Mouse (Mus musculus) C2C12 (cell line): Measurements from ENCODE around the gene Tpm1. TPM values are rescaled to one million over a fixed set of nuclear protein-coding genes. Genes with fewer than 3 reads are reported as not detected.

Experiments used
- H3K27me3 ChIP-seq: one replicate; pipeline ENCODE4 v1.6.1; 2011; ENCODE audit not compliant: control insufficient read depth, insufficient read depth, insufficient read length
- H3K36me3 ChIP-seq: one replicate; pipeline ENCODE4 v1.6.1; 2011; ENCODE audit not compliant: control insufficient read depth, insufficient read depth
- H3K4me3 ChIP-seq: one replicate; pipeline ENCODE4 v1.5.1; 2011; ENCODE audit warnings: mild to moderate bottlenecking, control low read depth; ENCODE audit not compliant: poor library complexity, insufficient read depth, severe bottlenecking
- H3K79me2 ChIP-seq: one replicate; pipeline ENCODE4 v1.6.1; 2011; ENCODE audit not compliant: control insufficient read depth, insufficient read depth
- H3K79me3 ChIP-seq: one replicate; pipeline ENCODE4 v1.6.1; 2011; ENCODE audit warnings: low read depth, control low read depth
- H3ac ChIP-seq: one replicate; pipeline ENCODE3; 2011; ENCODE audit warnings: low read depth; ENCODE audit not compliant: control insufficient read depth, insufficient read length
- CEBPB ChIP-seq: IDR thresholded peaks from one replicate; pipeline ENCODE4 v1.6.1; 2011; ENCODE audit warnings: low read depth, mild to moderate bottlenecking, control low read depth, moderate library complexity
- CTCF ChIP-seq: IDR thresholded peaks from one replicate; pipeline ENCODE4 v1.5.1; 2011; ENCODE audit not compliant: control insufficient read depth, insufficient read depth, insufficient read length
- FOSL1 ChIP-seq: IDR thresholded peaks from one replicate; pipeline ENCODE4 v1.8.0; 2011; ENCODE audit warnings: mild to moderate bottlenecking, low read length; ENCODE audit not compliant: poor library complexity, insufficient read depth, severe bottlenecking
- MAX ChIP-seq: IDR thresholded peaks from one replicate; pipeline ENCODE4 v1.6.1; 2011; ENCODE audit warnings: mild to moderate bottlenecking, control low read depth
- MYOD1 ChIP-seq: IDR thresholded peaks from one replicate; pipeline ENCODE4 v1.6.1; 2011; ENCODE audit warnings: low read depth; ENCODE audit not compliant: control insufficient read depth, insufficient read length
- MYOG ChIP-seq: IDR thresholded peaks from one replicate; pipeline ENCODE4 v1.6.1; 2011; ENCODE audit not compliant: control insufficient read depth, insufficient read length; ENCODE audit errors: extremely low read depth
- USF1 ChIP-seq: IDR thresholded peaks from one replicate; pipeline ENCODE4 v1.6.1; 2011; ENCODE audit warnings: low read depth, mild to moderate bottlenecking, control low read depth, moderate library complexity
- polyA plus RNA-seq: library from polyadenylated mRNA; unstranded; fragments of >200 nt; fragmentation: generic; extraction: Trizol; gene quantifications from one replicate; pipeline ENCODE4 v1.2.1, GENCODE M21; 2012; ENCODE audit warnings: missing spikeins

The Tpm1 gene
- polyA plus RNA-seq, 1 experiment = 1,080 TPM

- TF ChIP-seq MYOG (no peak), MYOD1 (no peak), FOSL1 (no peak), CTCF (no peak), CEBPB (no peak), USF1 (no peak), MAX (no peak)
- H3K79me2 ChIP-seq = peaks cover 100% of the 10 kb centered on the region
- H3K36me3 ChIP-seq = peaks cover 84% of the 10 kb centered on the region
- H3K27me3 ChIP-seq = no peaks in the 10 kb centered on the region
- peak overlapping the region; percentile 62 for H3K4me3 ChIP-seq
- no peak overlapping the region for H3ac ChIP-seq
- peaks cover 91% of the 10 kb centered on the region for H3K79me3 ChIP-seq
These were observed 6.4 kb downstream of the Tpm1 start for GRCm38 (mm10) chr9:67042813-67043207.

- Histone ChIP-seq H3K36me3 (peaks cover 84% of the 10 kb centered on the region), H3K4me3 (peak overlapping the region; percentile 62), H3K27me3 (no peaks in the 10 kb centered on the region), H3K79me2 (peaks cover 100% of the 10 kb centered on the region), H3K79me3 (peaks cover 91% of the 10 kb centered on the region), H3ac (peak overlapping the region; percentile 19)
- TF ChIP-seq MAX (no peak), MYOD1 (no peak), FOSL1 (no peak), CTCF (no peak), MYOG (no peak), CEBPB (no peak)
These were observed 7.1 kb downstream of the Tpm1 start for GRCm38 (mm10) chr9:67041840-67042812.

- Histone ChIP-seq H3K36me3 (peaks cover 84% of the 10 kb centered on the region), H3K79me2 (peaks cover 100% of the 10 kb centered on the region), H3ac (peak overlapping the region; percentile 16), H3K27me3 (no peaks in the 10 kb centered on the region), H3K79me3 (peaks cover 86% of the 10 kb centered on the region), H3K4me3 (peak overlapping the region; percentile 62)
- TF ChIP-seq USF1 (no peak), FOSL1 (no peak), MAX (no peak), CTCF (no peak), MYOG (no peak), CEBPB (no peak), MYOD1 (no peak)
These were observed 8.0 kb downstream of the Tpm1 start for GRCm38 (mm10) chr9:67040963-67041839.

- Histone ChIP-seq H3K27me3 (no peaks in the 10 kb centered on the region), H3K36me3 (peaks cover 87% of the 10 kb centered on the region), H3K79me3 (peaks cover 90% of the 10 kb centered on the region), H3ac (no peak overlapping the region), H3K4me3 (no peak overlapping the region), H3K79me2 (peaks cover 100% of the 10 kb centered on the region)
- TF ChIP-seq MAX = no peak
- no peak for TF ChIP-seq CEBPB
- TF ChIP-seq CTCF = no peak
These were observed 9.3 kb downstream of the Tpm1 start for GRCm38 (mm10) chr9:67039867-67040266.

GRCm38 (mm10) chr9:67038686-67039085, 10.5 kb downstream of the Tpm1 start:
- Histone ChIP-seq H3ac (no peak overlapping the region), H3K36me3 (peaks cover 90% of the 10 kb centered on the region)

More at GRCm38 (mm10) chr9:67038686-67039085, 10.5 kb downstream of the Tpm1 start:
- Histone ChIP-seq H3K27me3 (no peaks in the 10 kb centered on the region), H3K79me2 (peaks cover 100% of the 10 kb centered on the region), H3K79me3 (peaks cover 88% of the 10 kb centered on the region), H3K4me3 (no peak overlapping the region)
- TF ChIP-seq USF1 = no peak
